Mouse (Mus musculus) neural tube, embryonic 14.5 days (tissue): Measurements from ENCODE around the gene Fbxw10. TPM values are rescaled to one million over a fixed set of nuclear protein-coding genes. Genes with fewer than 3 reads are reported as not detected.
A peak's percentile ranks its signal among the peaks of the same experiment; 100 is the strongest.

Source experiments
- ATAC-seq: fragments of 200-750 bp; cut with Nextera tagmentation; 2 replicates; pipeline ENCODE4 v1.8.0; 2017; ENCODE audit warnings: low read depth, mild to moderate bottlenecking, moderate TSS enrichment, moderate library complexity
- H3K27ac ChIP-seq: fragments of 300-500 bp; sonication (generic); 2 replicates; pipeline ENCODE4 v1.5.1; 2014; ENCODE audit warnings: low read depth, mild to moderate bottlenecking, control low read depth, low read length, moderate library complexity, mixed read lengths
- H3K27me3 ChIP-seq: fragments of 300-500 bp; sonication (generic); 2 replicates; pipeline ENCODE4 v1.6.1; 2014; ENCODE audit warnings: low read length; ENCODE audit not compliant: control insufficient read depth, insufficient read depth
- H3K36me3 ChIP-seq: fragments of 300-500 bp; sonication (generic); 2 replicates; pipeline ENCODE4 v1.6.1; 2014; ENCODE audit warnings: low read length, mixed read lengths; ENCODE audit not compliant: control insufficient read depth, insufficient read depth
- H3K4me1 ChIP-seq: fragments of 300-500 bp; sonication (generic); 2 replicates; pipeline ENCODE4 v1.6.1; 2014; ENCODE audit warnings: low read length; ENCODE audit not compliant: control insufficient read depth, insufficient read depth
- H3K4me2 ChIP-seq: fragments of 300-500 bp; sonication (generic); 2 replicates; pipeline ENCODE4 v1.6.1; 2014; ENCODE audit warnings: mild to moderate bottlenecking, low read depth, low read length, control low read depth
- H3K4me3 ChIP-seq: fragments of 300-500 bp; sonication (generic); 2 replicates; pipeline ENCODE4 v1.5.1; 2014; ENCODE audit warnings: low read depth, low read length, control low read depth, mixed read lengths
- H3K9ac ChIP-seq: fragments of 300-500 bp; sonication (generic); replicated peaks from 2 replicates; pipeline ENCODE4 v1.6.1; 2014; ENCODE audit warnings: low read depth, mild to moderate bottlenecking, control low read depth, low read length, mixed read lengths
- H3K9me3 ChIP-seq: fragments of 300-500 bp; sonication (generic); 2 replicates; pipeline ENCODE4 v1.6.1; 2016; ENCODE audit warnings: low read length; ENCODE audit not compliant: control insufficient read depth
- WGBS: fragments of 180-500 bp; shearing (Covaris S2); extraction: QIAGEN DNeasy Blood & Tissue Kit; methylation state at CpG from one replicate; pipeline ENCODE4 v1.1.7; 2014; 5-methylcytosine and 5-hydroxymethylcytosine counted together
- polyA plus RNA-seq: library from polyadenylated mRNA; unstranded; fragments of >200 nt; fragmentation: Nextera tagmentation; extraction: Ambion mirVana; gene quantifications from 2 replicates; pipeline ENCODE4 v1.2.1, GENCODE M21; 2014

Gene Fbxw10
- polyA plus RNA-seq, 1 experiment from 2014 or later, result 0.16 TPM

GRCm38 (mm10) chr11:62921052-62921977 is 74.4 kb downstream of the Fbxw10 start:
- no peak overlapping the region for H3K9ac ChIP-seq
- no peaks in the 10 kb centered on the region for H3K9me3 ChIP-seq
- WGBS, result 33% methylated on average over 25 of the region's 25 CpGs
- no peaks in the 10 kb centered on the region for H3K4me1 ChIP-seq
- no peaks in the 10 kb centered on the region for H3K27me3 ChIP-seq
- no peaks in the 10 kb centered on the region for H3K36me3 ChIP-seq
- H3K27ac ChIP-seq, result peak overlapping the region; percentile 45
- peak overlapping the region; percentile 23; the same call in 1 of the 2 replicates for H3K4me3 ChIP-seq
- peak; percentile 91 for ATAC-seq
- H3K4me2 ChIP-seq, result peak overlapping the region; percentile 39; the same call in 1 of the 2 replicates

GRCm38 (mm10) chr11:62924091-62924761 is 77.4 kb downstream of the Fbxw10 start:
- Histone ChIP-seq H3K4me3 (no peak overlapping the region), H3K27me3 (no peaks in the 10 kb centered on the region), H3K27ac (no peak overlapping the region), H3K4me1 (no peaks in the 10 kb centered on the region), H3K4me2 (no peak overlapping the region), H3K9ac (no peak overlapping the region), H3K36me3 (no peaks in the 10 kb centered on the region), H3K9me3 (no peaks in the 10 kb centered on the region)
- ATAC-seq, result no peak
- WGBS, result 94% methylated on average over 6 of the region's 6 CpGs

Other genes with a start within 250 kb of the Fbxw10 start
- 10.1 and 10.5 TPM in 2 replicates for gene Lrrc75a, start 198.5 kb upstream of the Fbxw10 start, polyA plus RNA-seq
- gene Mmgt2, start 198.4 kb upstream of the Fbxw10 start, polyA plus RNA-seq, result 25.9 and 27.4 TPM in 2 replicates
- 24.7 and 25.3 TPM in 2 replicates for gene Zfp287, start 115.2 kb upstream of the Fbxw10 start, polyA plus RNA-seq
- not detected in 2 replicates for gene Gm10428, start 94.0 kb upstream of the Fbxw10 start, polyA plus RNA-seq
- gene Zfp286, start 57.6 kb upstream of the Fbxw10 start, polyA plus RNA-seq, result 30.8 and 33.8 TPM in 2 replicates
- gene Trim16, start 26.8 kb upstream of the Fbxw10 start, polyA plus RNA-seq, result 9.5 and 10.1 TPM in 2 replicates
- 45.3 and 45.6 TPM in 2 replicates for gene Tvp23b, start 32.4 kb downstream of the Fbxw10 start, polyA plus RNA-seq
- not detected in 2 replicates for gene Cdrt4, start 104.1 kb downstream of the Fbxw10 start, polyA plus RNA-seq
- gene Tekt3, start 214.6 kb downstream of the Fbxw10 start, polyA plus RNA-seq, result not detected in 2 replicates